Mouse (Mus musculus) olfactory bulb, adult 2 months (tissue): ENCODE data around the gene Cdc25b.

Experiments used
- CTCF ChIP-seq: fragments of 200-500 bp; IDR thresholded peaks from 2 replicates; pipeline ENCODE4 v1.5.1; 2012; ENCODE audit warnings: low read depth, mild to moderate bottlenecking, low read length, moderate library complexity; ENCODE audit not compliant: insufficient read depth
- POLR2A ChIP-seq: fragments of 200-500 bp; IDR thresholded peaks from 2 replicates; pipeline ENCODE4 v1.6.1; 2012; ENCODE audit warnings: mild to moderate bottlenecking, low read depth, low read length, moderate library complexity; ENCODE audit not compliant: insufficient read depth

GRCm38 (mm10) chr2:131186343-131186742, 406 bp upstream of the Cdc25b start:
- TF ChIP-seq CTCF: no peak
- no peak for TF ChIP-seq POLR2A
